In the genomic region with DNA sequence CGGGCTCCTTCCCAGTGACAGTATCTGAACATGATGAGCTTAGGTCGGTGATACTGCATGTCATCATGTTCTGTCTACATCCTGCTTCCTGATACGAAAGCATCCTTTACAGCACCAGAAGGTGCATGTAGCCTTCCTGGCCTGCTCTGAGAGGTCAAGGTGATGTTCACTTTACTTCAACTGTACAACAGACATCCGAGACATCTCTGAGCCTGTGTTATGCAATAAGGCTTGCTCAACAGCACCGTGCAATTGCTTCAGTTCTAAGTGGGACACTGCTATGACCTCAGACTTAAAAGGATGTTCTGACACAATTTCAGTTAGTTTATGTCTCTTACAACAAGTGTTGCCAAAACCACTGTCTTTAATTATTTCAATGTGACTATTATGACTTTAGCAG, we compare ENCODE assay signal across 13 mouse cellular contexts.
DNase-seq lines count a peak whose midpoint lies in the region; ATAC-seq and TF ChIP-seq lines count a peak whose summit lies in the region.
"Had no signal": no experiment of that assay in that cellular context is flagged by ENCODE, and none has a peak within 500 bp of the region (broad histone marks: within the 10 kb centered on the region; RNA-seq: fewer than 3 reads in every experiment).

No protein-coding gene starts in this region.

- no peaks in the 10 kb centered on the region for H3K27me3 ChIP-seq in liver, adult 2 months (ENCODE audit: control insufficient read depth, insufficient read depth, low read length)
- no peaks in the 10 kb centered on the region for H3K27me3 ChIP-seq in hindbrain, postnatal 0 days (ENCODE audit: insufficient read depth, low read length)
- H3K27me3 ChIP-seq: stomach, embryonic 15.5 days had no signal

- H3K79me2 ChIP-seq in liver, adult 2 months (ENCODE audit: control insufficient read depth, insufficient read depth, low read length), result peaks cover 6% of the 10 kb centered on the region; the same call in 1 of the 2 replicates

- H3K36me3 ChIP-seq in liver, adult 2 months (ENCODE audit: control insufficient read depth, insufficient read depth, low read length), result peaks cover 19% of the 10 kb centered on the region
- peaks cover 8% of the 10 kb centered on the region for H3K36me3 ChIP-seq in hindbrain, postnatal 0 days (ENCODE audit: insufficient read depth, low read length)

- no peak overlapping the region for H3K4me3 ChIP-seq in liver, adult 2 months (ENCODE audit: insufficient read depth, low read depth, low read length)
- no peak overlapping the region for H3K4me3 ChIP-seq in brown adipose tissue, adult 24 weeks (ENCODE audit: insufficient read depth, low read depth, low read length)
- no peak overlapping the region for H3K4me3 ChIP-seq in lung, adult 2 months (replicated peaks; ENCODE audit: extremely low read depth, low read depth, low read length)
- H3K4me3 ChIP-seq in hindbrain, postnatal 0 days (ENCODE audit: low read length), result no peak overlapping the region
- H3K4me3 ChIP-seq: stomach, embryonic 15.5 days had no signal

- no peak overlapping the region for H3K27ac ChIP-seq in liver, adult 2 months (replicated peaks; ENCODE audit: insufficient read depth, low read depth, low read length)
- H3K27ac ChIP-seq in brown adipose tissue, adult 24 weeks (replicated peaks; ENCODE audit: low read depth, low read length), result peak overlapping the region; percentile 63
- no peak overlapping the region for H3K27ac ChIP-seq in hindbrain, postnatal 0 days
- H3K27ac ChIP-seq: hindbrain, embryonic 14.5 days; stomach, embryonic 15.5 days had no signal

- WGBS in liver, adult 2 months, result 30% methylated on average over 5 of the region's 5 CpGs
- WGBS in lung, adult 2 months, result 52% methylated on average over 5 of the region's 5 CpGs
- 88% methylated on average over 5 of the region's 5 CpGs for WGBS in hindbrain, postnatal 0 days

- ATAC-seq in hindbrain, postnatal 0 days, result no peak
- ATAC-seq: activated CD4-positive, CD25-positive, alpha-beta regulatory T cell, adult 4 months had no signal

- TF ChIP-seq POLR2A in liver, adult 2 months (IDR thresholded peaks at IDR 0.05; ENCODE audit: extremely low read depth, insufficient read depth, low read length), result no peak
- no peak for TF ChIP-seq POLR2A in lung, adult 2 months (IDR thresholded peaks at IDR 0.05; ENCODE audit: borderline replicate concordance, extremely low read depth, low read depth, low read length)

- no peak overlapping the region for H3K4me2 ChIP-seq in hindbrain, postnatal 0 days (ENCODE audit: low read depth, low read length)
- H3K4me2 ChIP-seq: hindbrain, embryonic 14.5 days; stomach, embryonic 15.5 days had no signal

- no peak overlapping the region for H3K9ac ChIP-seq in liver, adult 2 months (ENCODE audit: low read depth, low read length)
- no peak overlapping the region for H3K9ac ChIP-seq in hindbrain, postnatal 0 days (replicated peaks; ENCODE audit: low read length)
- H3K9ac ChIP-seq: hindbrain, embryonic 14.5 days; stomach, embryonic 15.5 days had no signal

- TF ChIP-seq CTCF in liver, adult 2 months (IDR thresholded peaks at IDR 0.05; ENCODE audit: low read depth, low read length), result no peak
- TF ChIP-seq CTCF in lung, adult 2 months (IDR thresholded peaks at IDR 0.05; ENCODE audit: insufficient read depth, low read length), result no peak
- no peak for TF ChIP-seq CTCF in hindbrain, postnatal 0 days (IDR thresholded peaks at IDR 0.05; ENCODE audit: low read depth)

- no peaks in the 10 kb centered on the region for H3K9me3 ChIP-seq in hindbrain, postnatal 0 days (ENCODE audit: low read length)
- H3K9me3 ChIP-seq: stomach, embryonic 15.5 days had no signal

- H3K4me1 ChIP-seq in liver, adult 2 months (ENCODE audit: control insufficient read depth, insufficient read depth, low read length), result peaks cover 9% of the 10 kb centered on the region
- peaks cover 6% of the 10 kb centered on the region; the same call in 1 of the 2 replicates for H3K4me1 ChIP-seq in brown adipose tissue, adult 24 weeks (ENCODE audit: control insufficient read depth, insufficient read depth, insufficient read length, low read length)
- peaks cover 10% of the 10 kb centered on the region; the same call in 1 of the 2 replicates for H3K4me1 ChIP-seq in lung, adult 2 months (ENCODE audit: control insufficient read depth, insufficient read depth, low read length)
- H3K4me1 ChIP-seq in hindbrain, postnatal 0 days (ENCODE audit: insufficient read depth, low read length), result no peaks in the 10 kb centered on the region
- H3K4me1 ChIP-seq: stomach, embryonic 15.5 days had no signal

- DNase-seq in liver, adult 2 months (ENCODE audit: extremely low read depth, low read depth, low spot score), result peak; percentile 87
- no peak for DNase-seq in liver
- DNase-seq in lung, adult 2 months, result peak; percentile 38
- DNase-seq in ovary, postnatal 10 days (ENCODE audit: low spot score), result no peak
- DNase-seq in cerebellum, postnatal 14 days, result no peak
- DNase-seq in hindbrain, postnatal 0 days (ENCODE audit: low spot score), result no peak
- DNase-seq: cerebellum, adult 9-11 months; gastrocnemius, postnatal 14 days; kidney, postnatal 14 days had no signal

Comparison
In these comparisons a context has a peak if more than half of its experiments do, and no peak if none do; other contexts are left out.
1. DNase-seq: peak in liver, adult 2 months (single experiment) and lung, adult 2 months (single experiment); none in liver (single experiment), ovary, postnatal 10 days (single experiment), cerebellum, postnatal 14 days (0 of 2) and hindbrain, postnatal 0 days (single experiment).